Mouse (Mus musculus): ENCODE measurements around the gene Fmn2.

Fmn2 gene

GRCm38 (mm10) chr1:174557211-174557610 lies 55.6 kb downstream of the Fmn2 start:
- no peak for DNase-seq (ENCODE audit: low read depth, low spot score)

DNA sequence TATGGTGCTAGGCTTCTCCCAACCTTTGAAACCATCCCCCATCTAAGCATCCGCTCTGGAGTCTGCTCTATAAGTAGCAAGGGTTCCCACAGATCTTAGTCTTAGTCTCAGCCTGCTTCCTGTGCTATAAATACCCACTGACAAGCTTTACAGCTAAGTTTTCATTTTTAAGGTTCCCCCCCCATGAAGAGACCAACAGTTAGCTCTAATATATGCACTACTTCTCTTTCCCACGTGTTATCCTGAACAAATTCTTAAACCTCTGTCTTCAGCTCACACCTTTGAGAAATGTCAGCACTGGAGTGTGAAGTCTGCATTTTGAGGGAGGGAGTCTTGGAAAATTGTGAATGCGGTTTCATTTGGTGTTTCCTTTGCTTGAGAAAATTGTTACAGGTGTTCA lies 56.2 kb downstream of the Fmn2 start:
- no peak for DNase-seq (ENCODE audit: low read depth, low spot score)

DNA sequence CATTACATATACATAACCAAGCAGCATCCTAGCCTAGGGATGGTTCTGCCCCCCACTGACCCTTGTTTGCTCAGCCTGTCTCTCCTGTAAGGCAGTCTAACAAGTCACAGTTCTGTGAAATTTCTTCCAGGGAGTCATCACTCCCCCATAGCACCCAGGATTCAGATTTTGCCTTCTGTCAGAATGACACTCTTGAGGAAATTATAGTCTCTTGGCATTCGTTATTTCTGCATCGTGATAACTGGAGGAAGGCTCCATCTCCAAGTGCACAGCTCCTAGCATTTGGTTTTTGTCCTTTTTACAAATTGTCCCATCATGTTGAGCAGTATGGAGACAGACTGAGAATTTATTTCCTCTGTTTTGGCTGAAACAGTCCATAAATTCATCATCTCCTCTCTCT lies 56.9 kb downstream of the Fmn2 start:
- DNase-seq (ENCODE audit: low read depth, low spot score): no peak

DNA sequence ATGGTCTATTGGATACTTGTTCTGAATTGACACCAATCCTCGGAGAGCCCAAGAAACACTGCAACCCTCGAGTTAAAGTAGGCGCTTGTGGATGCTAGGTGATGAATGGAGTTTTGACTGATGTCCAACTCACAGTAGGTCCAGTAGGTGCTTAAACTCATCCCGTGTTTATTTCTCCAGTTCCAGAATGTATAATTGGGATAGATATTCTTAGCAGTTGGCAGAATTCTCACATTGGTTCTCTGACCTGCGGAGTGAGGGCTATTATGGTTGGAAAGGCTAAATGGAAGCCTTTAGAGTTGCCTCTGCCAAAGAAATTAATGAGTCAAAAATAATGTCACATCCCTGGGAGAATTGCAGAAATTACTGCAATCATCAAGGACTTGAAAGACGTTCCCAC lies 62.9 kb downstream of the Fmn2 start:
- no peak for DNase-seq (ENCODE audit: low read depth, low spot score)

DNA sequence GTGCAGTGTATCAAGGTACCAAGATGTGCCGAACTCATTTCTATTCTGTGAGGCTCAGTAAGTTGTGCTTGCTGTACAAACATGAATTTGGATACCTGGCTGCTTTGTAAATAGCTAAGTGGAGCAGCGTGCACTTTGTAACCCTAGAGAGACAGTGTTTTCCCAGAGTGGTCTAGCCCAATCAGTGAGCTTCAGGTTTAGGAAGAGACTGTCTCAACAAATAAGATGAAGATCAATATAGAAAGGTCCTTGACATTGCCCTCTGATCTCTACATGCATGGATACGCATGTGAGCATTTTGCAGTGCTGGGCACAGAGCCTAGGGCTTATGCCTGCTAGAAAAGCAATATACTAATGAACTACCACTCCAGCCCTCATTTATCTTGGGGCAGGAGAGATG lies 67.0 kb downstream of the Fmn2 start:
- DNase-seq (ENCODE audit: low read depth, low spot score): no peak

DNA sequence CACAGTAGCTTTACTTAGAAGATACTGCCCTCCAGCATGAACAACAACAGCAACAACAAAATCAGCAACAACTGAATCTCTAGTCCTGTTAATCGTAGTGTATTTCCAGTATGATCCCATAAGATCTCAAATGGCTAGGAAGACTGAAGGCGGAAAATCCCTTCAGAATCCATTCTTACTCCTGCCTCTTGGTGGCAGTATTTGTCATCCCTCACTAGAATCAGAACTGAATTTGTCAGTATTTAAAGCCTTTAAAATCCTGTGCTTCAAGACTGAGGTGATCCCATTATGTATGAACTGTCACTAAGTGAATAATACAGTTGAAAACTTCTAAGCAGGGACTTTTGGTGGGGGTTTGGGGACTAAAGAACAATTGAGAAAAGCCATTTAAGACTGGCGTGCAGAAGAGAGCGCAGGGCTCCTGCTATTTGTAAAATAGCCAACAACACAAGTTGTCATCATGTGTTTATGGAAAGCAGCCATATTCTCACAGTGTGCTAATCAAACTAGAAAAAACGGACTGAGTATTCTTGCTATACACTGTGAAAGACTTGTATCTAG lies 90.9 kb downstream of the Fmn2 start:
- DNase-seq (ENCODE audit: low read depth, low spot score): no peak

DNA sequence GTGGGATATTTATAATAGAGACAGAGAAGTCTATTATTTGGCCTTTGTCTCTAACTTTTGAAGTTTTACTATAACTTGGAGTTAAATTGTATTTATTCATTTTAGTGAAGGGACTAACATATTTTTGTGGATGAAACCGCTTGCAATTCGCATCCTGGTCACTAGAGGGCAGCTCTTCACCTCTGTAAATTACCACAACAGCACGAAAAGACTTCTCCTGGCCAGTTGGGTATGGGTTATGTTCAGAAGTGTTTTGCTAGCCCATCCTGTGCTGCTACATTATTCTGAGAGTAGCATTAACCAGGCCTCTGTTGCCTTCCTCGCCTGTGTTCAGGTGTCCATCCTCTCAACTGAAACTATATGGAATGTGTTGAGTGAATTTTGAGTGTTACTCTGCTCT lies 93.4 kb downstream of the Fmn2 start:
- DNase-seq (ENCODE audit: low read depth, low spot score): peak; percentile 22

DNA sequence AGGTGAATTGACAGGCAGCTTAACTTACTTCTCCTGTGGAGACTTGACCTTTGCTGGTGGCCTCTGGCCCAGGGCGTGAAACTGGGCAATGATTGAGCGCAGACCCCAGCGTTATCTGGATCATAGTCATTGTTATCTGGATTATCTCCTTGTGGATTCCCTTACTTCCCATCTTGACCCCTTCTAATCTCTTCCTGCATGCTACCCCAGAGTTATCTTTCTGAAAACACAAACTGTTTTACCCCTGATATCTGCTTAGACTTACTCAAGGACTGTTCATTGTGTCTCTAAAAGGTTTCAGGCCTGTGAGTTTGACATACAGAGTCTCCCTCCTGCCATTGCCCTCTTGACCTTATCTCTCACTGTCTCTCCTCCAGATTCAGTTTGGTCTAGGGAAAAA lies 95.9 kb downstream of the Fmn2 start:
- DNase-seq (ENCODE audit: low read depth, low spot score): no peak

DNA sequence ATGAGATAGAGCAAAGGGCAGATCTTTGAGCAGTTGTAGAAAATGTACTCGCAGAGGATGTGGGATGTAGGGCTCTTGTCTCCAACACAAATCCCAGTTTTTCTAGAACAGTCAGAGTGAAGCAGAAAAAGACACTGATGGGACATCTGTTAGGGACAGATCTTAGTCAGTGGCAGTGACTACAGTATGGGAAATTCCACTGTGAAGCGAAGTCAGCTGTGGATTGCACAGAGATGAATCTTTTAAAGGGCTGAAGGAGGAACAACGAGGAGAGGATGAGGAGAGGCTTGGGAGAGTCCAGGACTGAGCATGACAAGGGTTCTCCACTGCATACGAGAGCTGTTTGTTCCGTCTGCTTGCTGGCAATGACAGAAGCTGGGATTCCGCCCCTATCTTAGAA lies 96.6 kb downstream of the Fmn2 start:
- no peak for DNase-seq (ENCODE audit: low read depth, low spot score)

DNA sequence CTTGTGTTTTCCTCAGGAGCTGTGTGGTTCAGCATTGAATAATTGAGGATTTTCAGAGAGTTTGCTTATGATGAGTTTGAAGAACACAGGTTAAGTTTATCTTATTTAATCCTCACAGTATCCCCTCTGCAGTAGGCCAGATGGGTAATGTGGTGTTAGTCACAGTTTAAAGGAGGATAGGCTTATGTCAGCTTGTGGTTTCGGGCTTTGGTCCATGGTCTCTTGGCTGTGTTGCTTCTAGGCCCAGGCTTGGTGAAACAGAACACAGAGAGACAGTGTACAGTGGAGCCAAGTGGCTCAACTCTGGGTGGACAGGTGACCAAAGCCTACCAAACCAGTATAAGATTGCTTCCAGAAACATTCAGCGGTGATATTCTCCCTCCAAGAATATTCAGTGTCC lies 98.4 kb downstream of the Fmn2 start:
- DNase-seq (ENCODE audit: low read depth, low spot score): no peak

DNA sequence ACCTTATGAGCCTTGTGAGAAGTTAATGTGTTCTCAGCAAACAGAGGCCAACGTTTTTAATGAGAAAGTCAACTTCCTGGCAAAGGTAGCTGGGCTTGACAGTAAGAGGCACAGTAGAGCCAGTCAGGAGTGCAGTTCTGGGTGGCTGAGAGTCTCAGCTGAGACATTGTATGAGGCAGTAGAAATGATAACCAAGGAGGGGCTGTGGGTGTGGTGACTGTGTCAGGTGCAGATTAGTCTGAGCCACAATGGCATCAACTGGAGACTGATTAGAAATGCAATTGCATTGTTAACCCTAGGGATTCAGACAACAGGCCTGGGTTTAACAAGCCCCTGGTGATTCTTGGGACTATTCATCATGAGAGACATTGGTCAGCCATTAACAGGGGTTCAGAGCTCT lies 99.0 kb downstream of the Fmn2 start:
- DNase-seq (ENCODE audit: low read depth, low spot score): no peak

DNA sequence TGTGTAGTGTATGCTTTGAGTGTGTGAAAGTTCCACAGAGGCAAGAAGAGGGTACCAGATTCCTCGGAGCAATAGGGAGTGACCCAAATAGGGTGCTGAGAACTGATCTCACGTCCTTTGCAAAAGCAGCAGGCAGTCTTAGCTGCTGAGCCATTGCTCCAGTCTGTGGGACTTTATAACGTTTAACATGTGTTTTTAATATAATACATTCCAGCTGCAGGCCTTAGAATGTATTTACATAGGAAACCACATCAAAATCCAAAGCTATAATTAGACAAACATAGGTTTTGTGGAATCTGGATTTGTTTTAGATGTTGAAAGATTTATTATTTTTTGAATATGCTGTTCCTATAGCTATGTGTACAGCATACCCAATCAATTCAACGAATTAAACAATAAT lies 115.7 kb downstream of the Fmn2 start:
- no peak for DNase-seq (ENCODE audit: low read depth, low spot score)

GRCm38 (mm10) chr1:174621512-174621911 lies 119.9 kb downstream of the Fmn2 start:
- DNase-seq (ENCODE audit: low read depth, low spot score): no peak

DNA sequence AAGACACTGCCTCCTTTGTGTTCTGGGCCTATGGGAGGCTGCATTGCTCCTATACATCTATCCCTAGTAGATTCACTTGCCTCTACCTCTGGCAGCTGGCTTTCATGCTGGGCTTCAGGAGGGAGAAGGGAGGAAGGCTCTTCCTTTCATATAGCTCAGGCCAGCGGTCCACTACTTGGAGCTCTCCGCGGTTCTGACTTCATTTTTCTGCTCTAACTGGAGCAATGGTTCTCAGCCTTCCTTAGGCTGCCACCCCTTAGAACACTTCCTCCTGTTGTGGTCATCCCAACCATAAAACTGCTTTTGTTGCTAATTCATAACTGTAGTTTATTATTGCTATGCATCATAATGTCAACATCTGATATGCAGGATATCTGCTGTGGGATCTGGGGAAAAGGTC lies 121.4 kb downstream of the Fmn2 start:
- no peak for DNase-seq (ENCODE audit: low read depth, low spot score)

DNA sequence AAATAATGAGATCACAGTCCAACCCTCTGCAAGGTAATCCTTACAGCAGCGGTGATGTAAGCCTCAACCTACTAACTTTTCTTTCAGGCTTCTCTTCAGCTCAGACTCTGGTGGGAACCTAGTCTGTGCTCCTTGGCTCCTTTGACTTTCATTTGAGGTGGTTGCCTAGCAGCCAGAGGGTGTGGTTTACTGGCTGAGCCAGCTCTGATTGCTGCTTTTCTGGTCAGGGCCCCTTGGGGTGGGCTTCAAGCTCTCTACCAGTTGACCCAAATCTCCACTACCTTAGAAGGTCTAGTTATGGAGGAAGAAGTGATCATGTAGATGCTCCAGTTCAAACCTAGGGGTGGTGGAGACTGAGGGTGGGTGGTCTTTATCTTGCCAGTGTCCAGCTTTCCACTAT lies 128.4 kb downstream of the Fmn2 start:
- no peak for DNase-seq (ENCODE audit: low read depth, low spot score)

DNA sequence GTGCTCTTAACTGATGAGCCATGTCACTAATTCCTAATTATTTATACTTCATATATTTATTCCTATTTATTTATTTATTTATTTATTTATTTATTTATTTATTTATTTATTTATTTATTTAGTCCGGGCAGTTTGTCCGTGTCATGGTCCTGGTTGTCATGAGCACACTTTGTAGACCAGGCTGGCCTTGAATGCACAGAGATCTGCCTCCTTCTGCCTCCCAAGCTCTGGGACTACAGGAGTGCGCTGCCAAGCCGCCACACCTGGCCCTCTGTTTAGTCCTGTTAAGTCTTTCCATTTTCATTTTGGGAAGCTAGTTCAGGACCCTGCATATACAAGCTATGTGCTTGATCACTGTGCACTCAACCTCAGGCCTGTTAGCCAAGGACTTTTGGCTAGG lies 134.7 kb downstream of the Fmn2 start:
- DNase-seq (ENCODE audit: low read depth, low spot score): no peak

GRCm38 (mm10) chr1:174637564-174638085 lies 136.0 kb downstream of the Fmn2 start:
- DNase-seq (ENCODE audit: low read depth, low spot score): no peak

- DNase-seq (ENCODE audit: low read depth, low spot score): no peak
Measured at GRCm38 (mm10) chr1:174640901-174641300, 139.3 kb downstream of the Fmn2 start.

- DNase-seq (ENCODE audit: low read depth, low spot score): no peak
Measured at GRCm38 (mm10) chr1:174643431-174644010, 141.9 kb downstream of the Fmn2 start.

DNA sequence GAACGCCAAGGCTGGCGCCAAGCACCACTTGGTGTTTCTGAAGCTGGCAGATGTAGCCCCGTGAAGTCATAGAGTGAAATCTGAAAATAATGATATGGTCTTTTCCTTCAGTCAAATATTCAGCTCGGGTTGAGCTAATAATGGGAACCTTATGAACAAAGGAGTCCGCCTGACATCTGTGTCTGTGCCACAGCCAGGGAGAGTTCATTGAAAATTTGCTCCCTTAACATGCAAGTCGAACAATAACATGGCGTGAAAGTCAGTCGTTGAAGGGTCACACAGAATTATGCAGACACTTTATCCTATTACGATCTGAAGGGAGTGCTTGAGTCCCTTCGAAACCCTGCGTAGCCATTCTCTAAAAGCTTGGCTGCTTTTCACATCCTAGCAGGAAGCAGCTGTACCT lies 147.8 kb downstream of the Fmn2 start:
- DNase-seq (ENCODE audit: low read depth, low spot score): no peak

GRCm38 (mm10) chr1:174654565-174654964 lies 152.9 kb downstream of the Fmn2 start:
- DNase-seq (ENCODE audit: low read depth, low spot score): no peak

GRCm38 (mm10) chr1:174655354-174655753 lies 153.7 kb downstream of the Fmn2 start:
- DNase-seq (ENCODE audit: low read depth, low spot score): no peak

DNA sequence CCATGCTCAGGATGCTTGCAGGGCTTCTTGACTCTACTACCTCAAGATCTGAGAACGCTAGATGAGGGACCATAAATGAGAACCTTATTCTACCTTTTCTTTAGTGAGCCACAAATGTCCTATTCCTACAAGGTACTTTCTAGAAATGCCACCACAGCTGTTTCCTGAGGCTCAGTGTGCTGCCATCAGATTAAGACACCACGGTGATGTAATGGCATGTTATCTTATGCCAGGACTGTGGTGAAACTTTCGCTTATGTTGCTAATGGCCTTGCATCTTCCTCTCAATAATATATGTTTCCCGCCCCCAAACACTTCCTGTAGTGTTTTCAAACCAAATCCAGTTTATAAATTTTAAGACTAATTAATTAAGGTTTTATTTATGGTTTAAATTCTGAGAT lies 154.9 kb downstream of the Fmn2 start:
- no peak for DNase-seq (ENCODE audit: low read depth, low spot score)

All from c-Kit-negative CD71-positive TER-119-positive erythroid progenitor cells, embryonic 14.5 days (primary cell).